Mouse (Mus musculus) ZHBTc4 (cell line): ENCODE results near the gene Car2.

ENCODE experiments used
- DNase-seq: peaks from one replicate; pipeline ENCODE4 v3.0.0-alpha.2; 2011; ENCODE audit warnings: low read depth, low spot score

Car2 gene

DNA sequence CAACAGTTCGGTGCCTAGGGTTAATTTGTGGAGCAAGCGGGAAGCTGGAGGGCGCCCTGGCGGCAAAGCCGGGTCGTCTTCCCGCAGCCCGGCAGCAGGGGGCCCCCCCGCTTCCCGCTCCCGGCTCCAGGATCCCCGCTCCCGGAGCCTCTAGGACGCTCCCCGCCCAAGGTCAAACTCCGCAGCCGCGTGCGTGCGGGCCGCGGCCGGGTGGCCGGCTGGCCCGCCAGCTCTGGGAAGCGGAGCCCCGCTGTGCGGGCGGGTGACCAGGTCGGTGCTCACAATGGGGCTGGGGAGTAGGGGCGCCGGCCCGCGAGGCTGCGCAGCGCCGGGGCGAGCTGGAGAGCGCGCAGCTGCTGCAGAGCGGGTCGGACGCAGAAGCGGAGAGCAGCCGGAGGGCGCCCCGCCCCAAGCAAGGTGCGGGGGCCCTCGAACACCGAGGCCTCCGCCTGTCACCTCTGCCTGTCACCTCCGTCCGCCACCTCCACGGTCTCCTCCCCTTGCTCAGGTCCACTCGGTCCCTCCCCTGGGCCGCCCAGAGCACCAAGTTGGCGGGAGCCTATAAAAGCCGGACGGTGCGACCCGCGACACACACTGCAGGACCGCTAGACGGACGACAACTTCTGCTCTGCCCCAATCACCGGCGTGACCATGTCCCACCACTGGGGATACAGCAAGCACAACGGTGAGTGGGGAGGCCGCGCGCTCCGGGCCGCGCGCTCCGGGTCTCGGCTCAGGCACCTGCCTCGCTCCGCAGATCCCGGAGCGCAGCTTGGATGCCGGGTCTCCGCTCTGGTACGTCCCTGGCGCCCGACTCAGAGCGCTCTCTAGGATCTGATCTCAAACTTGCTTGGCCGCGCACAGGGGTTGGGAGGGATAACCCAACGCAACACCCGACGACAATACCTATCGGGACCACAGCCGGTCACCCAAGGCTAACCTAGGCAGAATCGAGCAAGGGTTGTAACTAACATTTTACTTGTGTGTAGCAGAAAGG, at the start of gene Car2:
TSS of gene Car2 (plus strand) at position 172 of the 997 bp plus-strand sequence.
- DNase-seq, result peak; percentile 88

DNA sequence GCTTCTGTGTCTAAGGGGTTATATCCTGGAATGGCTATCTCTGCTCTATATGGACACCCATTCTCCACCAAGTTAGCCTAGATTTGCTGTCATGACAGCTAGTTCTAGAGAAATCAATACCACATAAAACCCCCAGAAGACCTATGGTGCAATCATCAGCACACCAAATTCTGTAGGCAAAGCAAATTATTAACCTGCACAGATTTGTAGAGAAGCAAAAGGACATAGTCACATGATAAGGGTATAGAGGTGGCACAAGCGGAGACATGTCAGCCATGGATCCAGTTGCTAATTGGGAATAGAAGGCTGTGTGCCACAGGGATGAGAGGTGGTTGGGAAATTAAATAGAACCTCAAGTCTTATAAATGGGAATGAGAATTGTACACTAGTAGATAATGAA, 47.1 kb upstream of the Car2 start:
- DNase-seq, result no peak

DNA sequence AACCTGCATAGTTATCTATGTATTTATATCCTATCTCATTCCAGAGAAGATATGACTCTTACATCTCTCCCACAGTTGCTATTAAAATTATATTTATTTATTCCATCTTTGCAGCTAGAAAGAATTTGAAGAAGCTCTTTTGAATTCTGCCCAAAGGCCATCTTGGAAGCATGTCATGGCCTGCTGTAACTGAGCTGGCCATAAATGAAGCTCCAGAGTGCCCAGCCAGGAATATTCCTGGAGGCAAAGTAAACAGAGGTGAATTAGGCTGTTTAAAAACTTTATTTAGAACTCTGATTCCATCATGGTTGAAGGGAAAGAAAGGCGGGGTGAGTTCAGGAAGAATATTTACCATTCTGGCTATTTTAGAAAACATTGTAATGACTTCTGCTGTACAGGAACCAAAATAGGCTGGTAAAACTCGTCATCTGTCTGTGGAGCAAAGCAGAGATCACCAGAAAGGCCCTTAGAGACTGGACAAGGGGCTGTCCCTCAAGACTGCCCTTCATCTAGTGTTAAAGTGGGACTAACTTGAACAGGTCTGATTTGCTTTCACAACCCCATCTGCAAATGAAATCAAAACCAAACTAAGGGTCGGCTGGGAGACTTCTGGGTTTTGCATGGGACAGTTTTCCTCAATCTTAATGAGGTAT, 46.5 kb upstream of the Car2 start:
- DNase-seq, result no peak

DNA sequence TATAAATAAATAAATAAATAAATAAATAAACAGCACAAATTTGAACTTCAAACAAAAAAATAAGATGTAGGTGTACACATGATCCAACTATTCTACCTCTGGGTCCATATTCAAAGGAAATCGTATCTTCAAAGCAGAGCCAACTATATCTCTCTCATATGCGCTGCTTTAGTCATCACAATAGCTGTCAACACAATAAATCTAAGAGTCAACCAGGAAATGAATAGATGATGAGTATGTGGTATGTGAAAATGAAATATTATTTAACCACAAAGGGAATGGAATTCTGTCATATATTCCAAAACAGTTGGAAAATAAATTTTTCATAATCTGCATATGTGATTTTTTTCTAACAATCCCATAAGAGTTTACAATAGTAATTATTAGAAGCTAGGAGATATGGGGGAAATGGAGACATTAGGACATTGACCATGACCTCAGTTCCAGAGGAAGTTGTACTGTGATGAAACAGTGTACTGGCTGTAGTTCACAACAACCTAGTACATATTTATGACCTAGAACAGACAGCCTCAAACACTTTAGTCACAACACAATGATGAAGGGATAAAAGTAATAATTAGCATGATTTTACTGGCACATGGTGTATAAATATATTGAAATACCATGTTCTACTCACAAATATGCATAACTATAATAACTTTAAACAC, 37.4 kb upstream of the Car2 start:
- DNase-seq, result no peak

DNA sequence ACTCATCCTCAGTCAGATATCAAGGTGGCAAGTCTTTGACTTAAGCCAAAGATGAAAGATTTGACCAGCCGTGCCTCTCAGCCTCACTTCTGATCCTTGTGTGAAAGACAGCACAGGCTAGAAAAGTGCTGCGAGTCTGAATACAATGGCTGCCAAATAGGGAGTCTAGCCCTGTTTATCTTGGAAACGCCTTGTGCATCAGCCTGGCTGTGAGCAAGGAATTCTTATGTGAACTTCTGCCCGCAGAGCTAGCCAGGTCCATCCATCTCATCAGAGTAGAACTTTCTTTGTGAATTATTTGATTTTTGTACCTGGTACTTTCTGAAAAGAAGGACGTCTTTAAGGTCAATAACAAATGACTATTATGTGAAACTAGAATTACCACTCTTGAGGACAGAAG, 32.1 kb upstream of the Car2 start:
- DNase-seq, result no peak

DNA sequence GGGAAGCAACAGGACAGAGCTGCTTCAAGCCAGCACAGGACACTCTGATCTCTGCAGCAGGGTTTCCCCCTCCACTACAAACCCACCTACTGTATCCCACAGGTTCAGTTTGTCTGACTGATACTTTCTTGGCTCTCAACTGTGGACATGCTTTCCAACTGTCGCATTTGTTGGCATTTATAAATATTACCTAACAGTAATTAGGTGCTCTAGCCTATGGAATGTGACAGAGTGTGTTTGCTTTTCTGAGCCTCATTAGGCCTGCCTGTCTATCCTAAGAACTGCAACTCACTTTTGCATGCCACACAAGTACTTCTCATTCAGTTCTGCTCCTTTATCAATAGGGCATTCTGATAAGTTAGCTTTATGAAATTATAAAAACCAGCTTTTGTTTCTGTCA, 31.6 kb upstream of the Car2 start:
- DNase-seq, result no peak

DNA sequence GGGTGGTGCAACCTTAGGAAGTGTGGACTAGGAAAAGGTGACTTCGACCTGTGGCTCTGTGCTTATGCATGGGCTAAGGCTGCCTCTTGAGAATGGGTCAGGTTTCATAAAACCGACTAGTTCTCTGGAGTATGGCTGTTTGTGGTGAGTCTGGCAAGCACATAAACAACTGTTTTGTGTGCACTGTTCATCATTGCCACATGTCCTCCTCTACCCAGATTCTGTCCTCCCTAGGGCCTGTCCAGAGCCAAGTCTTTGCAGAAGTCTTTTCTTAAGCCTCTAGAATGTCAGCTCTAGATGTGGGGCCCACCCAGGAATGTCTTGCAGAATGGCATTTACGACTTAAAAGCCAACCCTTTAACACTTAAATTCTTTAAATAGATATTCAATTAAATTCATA, 28.2 kb upstream of the Car2 start:
- no peak for DNase-seq

DNA sequence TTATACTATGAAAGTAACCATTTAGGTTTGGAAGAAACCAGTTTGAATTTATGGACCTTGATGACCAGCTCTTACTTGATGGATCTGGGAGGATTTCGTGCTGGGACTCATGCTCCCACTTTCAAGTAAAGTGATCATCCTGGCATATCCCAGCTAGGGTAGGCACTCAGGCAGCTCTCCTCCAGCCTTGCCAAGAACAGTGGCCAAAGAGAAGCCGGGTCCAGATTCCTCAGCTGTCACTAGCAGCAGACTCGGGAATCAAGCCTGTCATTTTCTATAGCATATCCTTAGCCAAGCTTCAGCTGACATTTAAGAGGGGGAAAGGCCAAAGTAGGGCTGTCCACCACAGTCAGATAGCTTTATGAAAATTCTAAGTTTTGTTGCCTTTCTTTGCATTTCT, 25.8 kb upstream of the Car2 start:
- DNase-seq, result no peak

DNA sequence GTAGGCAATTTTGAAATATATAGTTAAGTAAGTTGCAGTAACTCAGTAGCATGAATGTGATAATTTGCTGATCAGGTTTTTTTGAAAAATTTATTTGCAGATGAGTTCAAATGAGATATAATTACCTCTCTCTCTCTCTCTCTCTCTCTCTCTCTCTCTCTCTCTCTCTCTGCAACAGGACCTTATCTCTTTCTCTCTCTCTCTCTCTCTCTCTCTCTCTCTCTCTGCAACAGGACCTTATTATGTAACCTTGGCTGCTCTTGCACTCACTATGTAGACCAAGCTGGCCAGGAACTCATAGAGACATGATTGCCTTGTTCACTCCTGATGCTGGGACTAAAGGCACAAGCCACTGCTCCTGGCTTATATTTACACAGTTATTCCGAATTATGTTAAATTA, 24.9 kb upstream of the Car2 start:
- DNase-seq, result no peak

DNA sequence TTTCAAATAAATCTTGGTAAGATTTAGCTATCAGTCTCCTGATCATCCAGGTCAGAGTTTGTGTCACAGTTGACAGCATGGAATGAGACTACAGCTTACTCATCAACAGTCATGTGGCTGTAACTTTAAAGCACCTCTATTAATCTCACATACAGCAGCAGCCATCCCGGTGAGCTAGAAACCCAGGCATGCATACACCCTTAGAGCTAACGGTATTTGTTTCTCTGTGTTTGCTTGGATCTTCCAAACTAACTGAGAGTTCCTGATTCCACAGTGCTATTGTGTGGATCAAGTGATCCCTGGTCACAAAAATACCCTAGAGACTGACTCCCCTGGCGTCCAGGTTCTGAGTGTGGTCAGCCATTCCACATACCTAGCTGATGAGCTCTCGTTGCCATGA, 24.3 kb upstream of the Car2 start:
- DNase-seq, result no peak

DNA sequence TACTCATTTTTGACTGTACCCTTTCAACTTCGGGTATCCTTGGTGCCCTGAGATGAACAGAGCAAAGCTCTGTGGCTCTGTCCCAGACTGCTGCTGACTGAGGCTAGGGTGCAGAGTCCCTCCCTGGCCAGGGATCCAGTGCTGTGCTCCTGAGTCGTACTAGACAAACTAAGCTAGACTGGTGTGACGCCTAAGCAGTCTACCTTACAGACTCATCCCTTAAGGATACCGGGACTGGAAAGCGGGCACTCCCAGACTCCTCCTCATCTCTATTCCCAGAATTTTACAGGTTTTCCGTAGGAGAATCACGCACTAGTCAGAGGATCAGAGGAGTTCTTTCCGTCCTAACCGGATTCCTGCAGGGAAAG, 23.4 kb upstream of the Car2 start:
- no peak for DNase-seq

DNA sequence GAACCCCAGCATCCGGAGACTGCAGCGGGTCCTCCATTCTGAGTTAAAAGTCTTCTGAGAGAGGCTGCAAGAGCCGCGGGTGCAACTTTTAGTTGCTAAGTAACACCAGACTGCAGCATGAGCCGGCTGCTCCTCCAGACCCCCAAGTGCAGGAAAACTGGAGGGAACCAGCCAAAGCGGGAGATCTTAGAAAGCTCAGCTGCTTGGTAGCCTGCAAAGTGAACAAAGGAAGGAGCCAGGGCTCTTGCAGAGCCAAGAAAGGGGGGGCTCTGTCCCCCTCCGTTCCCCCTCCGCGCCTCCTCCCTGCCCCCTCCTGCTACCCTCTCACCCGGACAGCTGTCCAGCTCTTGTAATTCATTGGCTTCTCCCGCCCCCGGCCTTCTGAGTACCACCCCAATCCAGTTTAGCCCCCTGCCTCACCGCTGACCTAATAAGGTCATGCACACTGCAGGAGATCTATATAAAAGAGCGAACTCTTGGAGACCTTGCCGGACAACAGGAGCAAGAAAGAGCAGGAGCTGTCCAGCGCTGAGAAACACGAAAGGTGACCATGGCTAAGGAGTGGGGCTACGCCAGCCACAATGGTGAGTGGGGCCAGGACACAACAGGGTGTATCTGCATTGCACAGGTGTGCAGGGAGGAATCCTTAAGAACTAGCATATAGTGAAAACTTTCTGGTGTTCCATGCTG, 22.9 kb upstream of the Car2 start, which contains the start of gene Car3:
TSS of gene Car3 (plus strand) at position 491 of the 690 bp plus-strand sequence.
- DNase-seq, result peak; percentile 85

DNA sequence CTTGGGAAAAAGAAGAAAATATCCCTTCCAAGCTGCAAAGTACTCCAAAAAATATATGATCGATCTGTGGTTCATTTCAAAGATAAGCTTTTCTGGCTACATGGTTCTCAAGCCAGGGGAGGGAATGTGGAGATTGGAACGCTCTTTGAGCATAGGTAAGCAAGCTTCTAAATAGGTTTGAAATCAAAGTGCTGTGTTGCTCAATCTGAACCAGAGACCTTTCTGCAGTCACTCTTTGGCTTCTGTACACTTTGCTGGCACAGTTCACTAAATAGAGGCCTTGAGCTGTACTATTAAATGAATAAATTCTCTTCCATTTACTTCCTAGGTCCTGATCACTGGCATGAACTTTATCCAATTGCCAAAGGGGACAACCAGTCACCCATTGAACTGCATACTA, 22.2 kb upstream of the Car2 start:
- no peak for DNase-seq

DNA sequence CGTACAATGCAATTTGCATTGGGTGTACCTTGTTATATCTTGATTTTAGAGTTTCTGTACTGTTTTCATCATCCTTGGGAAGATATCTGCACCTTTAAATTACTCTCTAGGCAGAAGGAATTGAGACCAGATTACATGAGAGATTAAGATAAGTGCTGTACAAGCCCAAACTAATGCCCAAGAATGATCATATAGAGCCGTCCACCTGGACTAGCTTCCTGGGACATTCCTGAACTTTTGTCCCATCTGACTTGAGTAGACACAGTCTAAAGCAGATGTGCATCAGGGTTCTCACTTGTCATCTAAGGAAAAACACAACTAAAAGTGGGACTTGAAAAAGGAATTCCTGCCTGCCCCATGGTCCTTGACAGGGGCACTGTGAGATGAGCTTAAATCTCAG, 20.1 kb upstream of the Car2 start:
- no peak for DNase-seq

DNA sequence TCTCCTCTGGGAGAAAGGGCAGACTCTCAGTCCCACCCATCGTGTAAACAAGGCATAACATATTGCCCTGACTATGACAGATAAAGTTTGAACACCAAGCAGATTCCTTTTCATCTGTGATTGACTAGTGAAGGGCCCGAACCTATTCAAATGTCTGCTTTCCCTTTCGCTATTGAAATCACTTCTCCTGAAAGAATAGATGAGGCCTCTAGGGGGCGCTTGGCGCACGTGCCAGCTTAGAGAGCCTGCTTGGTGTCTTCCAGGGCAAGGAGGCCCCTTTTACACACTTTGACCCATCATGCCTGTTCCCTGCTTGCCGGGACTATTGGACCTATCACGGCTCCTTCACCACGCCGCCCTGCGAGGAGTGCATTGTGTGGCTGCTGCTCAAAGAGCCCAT, 16.3 kb upstream of the Car2 start:
- peak; percentile 89 for DNase-seq

DNA sequence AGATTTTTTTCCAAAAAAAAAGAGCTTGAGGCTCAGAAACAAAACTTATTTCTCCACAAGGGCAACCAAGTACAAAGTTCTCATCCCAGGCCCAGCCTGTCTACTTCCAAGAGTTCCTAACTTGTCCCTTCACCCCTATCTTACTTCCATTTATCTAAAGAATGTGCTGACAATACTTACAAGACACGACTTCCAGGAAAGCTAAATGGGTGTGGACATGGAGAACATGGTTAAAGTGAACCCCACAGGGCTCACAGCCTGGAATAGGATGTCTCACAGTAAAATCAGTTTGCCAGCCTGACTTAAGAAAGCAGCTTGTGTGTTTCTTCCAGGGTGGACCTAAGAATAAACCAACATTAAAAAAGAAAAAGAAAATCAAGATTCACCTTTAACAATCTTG, 15.5 kb upstream of the Car2 start:
- no peak for DNase-seq

DNA sequence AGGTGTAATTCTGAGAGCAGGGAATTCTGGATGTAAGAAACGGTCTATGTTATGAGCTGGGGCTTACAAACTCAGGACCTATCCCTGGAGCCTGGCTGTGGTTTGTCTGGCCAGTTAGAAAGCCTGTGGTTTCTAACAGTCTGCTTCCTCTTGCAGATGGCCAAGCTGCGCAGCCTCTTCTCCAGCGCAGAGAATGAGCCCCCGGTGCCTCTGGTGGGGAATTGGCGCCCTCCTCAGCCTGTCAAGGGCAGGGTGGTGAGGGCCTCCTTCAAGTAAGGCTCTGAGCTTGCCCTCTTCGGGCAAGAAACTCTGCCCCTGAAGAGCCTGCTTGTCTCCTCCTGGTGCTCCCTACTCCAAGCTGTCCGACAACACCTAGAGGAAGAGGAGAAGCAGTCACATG, 14.7 kb upstream of the Car2 start:
- no peak for DNase-seq

DNA sequence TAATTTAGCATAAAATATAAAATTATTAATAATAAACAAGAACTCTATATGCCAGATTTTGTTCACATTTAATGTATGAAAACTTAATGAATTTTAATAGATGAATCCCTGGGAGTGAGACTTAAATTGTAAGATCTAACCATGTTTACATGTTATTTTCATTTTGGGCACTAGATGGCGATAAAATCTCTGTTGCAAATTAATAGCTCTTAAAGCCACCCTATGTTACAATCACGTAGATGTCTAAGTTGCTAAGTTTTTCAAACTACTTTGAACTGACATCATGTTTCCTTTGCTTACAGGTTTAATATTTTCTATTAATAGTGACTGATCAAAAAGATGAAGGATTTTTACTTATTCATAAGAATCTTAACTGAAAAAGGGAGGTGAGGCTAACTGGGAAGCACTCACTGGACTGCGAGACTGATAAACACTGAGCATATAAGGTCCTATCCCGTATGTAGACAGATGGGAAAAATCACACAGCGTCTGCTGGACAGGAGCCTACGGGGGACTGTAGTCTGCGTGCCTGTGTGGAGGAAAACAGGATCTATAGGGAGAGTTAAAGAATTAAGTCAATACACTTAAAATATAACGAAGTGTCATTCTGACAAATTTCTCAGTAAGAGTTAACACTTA, 11.6 kb upstream of the Car2 start:
- peak; percentile 73 for DNase-seq

DNA sequence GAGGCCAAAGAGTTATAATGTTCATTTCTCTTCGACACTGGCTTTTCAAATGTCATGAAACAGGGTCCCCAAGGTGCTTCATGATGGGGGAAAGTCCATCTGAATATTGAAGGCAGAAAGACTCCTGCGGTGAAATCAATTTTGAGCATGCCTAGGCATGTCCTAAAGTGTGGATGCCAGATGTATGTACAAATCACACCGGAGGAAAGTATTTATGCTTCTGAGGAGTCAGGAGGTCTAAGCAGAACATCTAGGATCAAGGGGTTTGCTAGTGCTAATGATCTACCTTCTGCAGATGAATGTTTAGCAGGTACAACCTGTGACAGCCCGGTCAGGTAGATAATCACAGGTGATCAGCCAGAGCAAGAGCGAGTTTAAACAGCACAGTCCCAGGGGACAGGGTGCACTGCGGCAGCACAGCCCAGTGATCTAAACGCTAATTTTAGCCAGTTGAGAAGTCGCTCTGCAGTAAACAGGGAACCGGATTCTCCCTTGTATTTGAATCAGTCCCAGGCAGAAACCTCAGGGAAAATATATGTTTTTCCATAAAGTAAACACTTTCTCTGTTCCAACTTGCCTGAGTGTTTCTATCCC, 9.7 kb upstream of the Car2 start:
- DNase-seq, result peak; percentile 28

DNA sequence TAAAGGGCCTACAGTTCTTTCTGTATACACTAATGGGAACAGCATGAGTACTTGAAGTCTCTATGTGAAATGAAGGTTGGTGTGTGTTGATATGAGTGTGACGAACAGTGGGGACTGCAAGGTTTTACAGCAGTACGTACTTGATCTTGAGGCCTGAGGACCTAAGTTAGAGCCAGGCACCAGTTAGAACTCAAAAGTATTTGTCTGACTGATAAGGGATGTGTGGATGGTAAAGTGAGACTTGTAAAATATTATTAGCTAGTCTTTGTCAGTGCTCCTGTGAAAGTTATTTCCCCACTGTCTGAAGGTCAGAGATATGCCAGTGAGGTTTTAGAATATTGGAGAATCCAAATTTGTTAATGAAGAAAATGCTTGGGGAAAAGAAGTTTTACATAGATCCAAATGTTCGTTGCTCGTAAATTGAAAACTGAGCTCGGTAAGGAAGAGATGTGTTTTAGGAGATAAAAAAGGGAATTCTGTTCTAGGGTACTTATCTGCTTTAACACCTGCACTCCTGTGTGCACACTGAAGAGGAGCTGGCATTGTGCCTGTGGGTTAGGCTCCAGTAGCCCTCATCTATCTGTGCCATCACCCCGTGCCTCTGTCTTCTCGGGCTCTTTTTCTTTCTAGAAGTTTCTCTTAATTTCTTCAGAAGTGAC, 8.7 kb upstream of the Car2 start:
- DNase-seq, result no peak
